Mouse (Mus musculus) hindbrain, embryonic 14.5 days (tissue): ENCODE data around the gene Sertad3. TPM values are rescaled to one million over a fixed set of nuclear protein-coding genes. Genes with fewer than 3 reads are reported as not detected.

ENCODE experiments used
- ATAC-seq: fragments of 200-750 bp; cut with Nextera tagmentation; 2 replicates; pipeline ENCODE4 v1.8.0; 2017; ENCODE audit warnings: moderate number of reproducible peaks, mild to moderate bottlenecking, moderate TSS enrichment, moderate library complexity; ENCODE audit not compliant: low FRiP score
- DNase-seq: peaks from one replicate; pipeline ENCODE4 v3.0.0-alpha.2; 2015; ENCODE audit warnings: low spot score
- H3K27ac ChIP-seq: fragments of 300-500 bp; sonication (generic); 2 replicates; pipeline ENCODE4 v1.5.1; 2014; ENCODE audit warnings: mild to moderate bottlenecking, moderate library complexity
- H3K27me3 ChIP-seq: fragments of 300-500 bp; sonication (generic); 2 replicates; pipeline ENCODE4 v1.6.1; 2014; ENCODE audit warnings: mild to moderate bottlenecking, low read length, mixed read lengths; ENCODE audit not compliant: control insufficient read depth, insufficient read depth
- H3K36me3 ChIP-seq: fragments of 300-500 bp; sonication (generic); replicated peaks from 2 replicates; pipeline ENCODE4 v1.6.1; 2014; ENCODE audit not compliant: control insufficient read depth, insufficient read depth
- H3K4me1 ChIP-seq: fragments of 300-500 bp; sonication (generic); replicated peaks from 2 replicates; pipeline ENCODE4 v1.6.1; 2014; ENCODE audit warnings: antibody characterized with exemption, low read length, mixed read lengths; ENCODE audit not compliant: control insufficient read depth, insufficient read depth
- H3K4me2 ChIP-seq: fragments of 300-500 bp; sonication (generic); replicated peaks from 2 replicates; pipeline ENCODE4 v1.6.1; 2014; ENCODE audit warnings: mild to moderate bottlenecking, moderate library complexity
- H3K4me3 ChIP-seq: fragments of 300-500 bp; sonication (generic); replicated peaks from 2 replicates; pipeline ENCODE4 v1.5.1; 2014; ENCODE audit warnings: mild to moderate bottlenecking, low read length
- H3K9ac ChIP-seq: fragments of 300-500 bp; sonication (generic); 2 replicates; pipeline ENCODE4 v1.6.1; 2014
- H3K9me3 ChIP-seq: fragments of 300-500 bp; sonication (generic); 2 replicates; pipeline ENCODE4 v1.6.1; 2016; ENCODE audit warnings: low read length; ENCODE audit not compliant: control insufficient read depth
- WGBS: fragments of 180-500 bp; shearing (Covaris S2); extraction: QIAGEN DNeasy Blood & Tissue Kit; methylation state at CpG from one replicate; pipeline ENCODE4 v1.1.7; 2014; 5-methylcytosine and 5-hydroxymethylcytosine counted together
- polyA plus RNA-seq: library from polyadenylated mRNA; unstranded; fragments of >200 nt; fragmentation: Nextera tagmentation; extraction: Ambion mirVana; gene quantifications from 2 replicates; pipeline ENCODE4 v1.2.1, GENCODE M21; 2014

Gene Sertad3
- polyA plus RNA-seq, 1 experiment from 2014 or later: 8.4 TPM

GRCm38 (mm10) chr7:27520104-27520503 is 46.5 kb downstream of the Sertad3 start:
- Histone ChIP-seq H3K9me3 (no peaks in the 10 kb centered on the region), H3K4me3 (no peak overlapping the region), H3K27me3 (no peaks in the 10 kb centered on the region), H3K27ac (no peak overlapping the region), H3K36me3 (no peaks in the 10 kb centered on the region), H3K4me2 (no peak overlapping the region), H3K4me1 (no peaks in the 10 kb centered on the region), H3K9ac (no peak overlapping the region)
- ATAC-seq (no peak), DNase-seq (no peak)

DNA sequence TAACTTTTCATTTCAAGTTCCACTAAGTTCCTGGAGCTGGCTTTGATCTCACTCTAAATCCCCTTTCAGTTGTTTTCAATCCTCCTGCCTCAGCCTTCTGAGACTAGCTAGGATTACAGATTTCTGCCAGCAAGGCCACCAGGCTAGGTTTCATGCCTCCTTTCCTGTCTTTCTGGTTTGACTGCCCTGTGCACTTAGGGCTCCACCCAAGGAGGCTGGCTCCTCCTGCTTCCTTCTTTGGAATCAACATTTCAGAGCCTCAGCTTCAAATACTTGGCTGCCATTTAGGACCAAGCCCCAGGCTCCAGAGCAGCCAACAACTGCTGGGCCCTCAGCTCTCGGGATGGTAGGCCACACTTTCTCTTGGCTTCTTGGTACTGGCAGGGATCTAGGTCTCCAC is 47.0 kb downstream of the Sertad3 start:
- H3K27ac ChIP-seq: no peak overlapping the region
- 88% methylated on average over 1 of the region's 1 CpGs for WGBS
- H3K36me3 ChIP-seq: no peaks in the 10 kb centered on the region
- no peak overlapping the region for H3K4me2 ChIP-seq
- ATAC-seq (no peak), DNase-seq (no peak)
- H3K27me3 ChIP-seq: no peaks in the 10 kb centered on the region
- H3K4me3 ChIP-seq: no peak overlapping the region
- H3K4me1 ChIP-seq: no peaks in the 10 kb centered on the region
- no peak overlapping the region for H3K9ac ChIP-seq
- H3K9me3 ChIP-seq: no peaks in the 10 kb centered on the region

GRCm38 (mm10) chr7:27522967-27523366 is 49.4 kb downstream of the Sertad3 start, which contains the start of gene Hipk4:
Gene Hipk4, plus strand, starts transcription at chr7:27523267.
- ATAC-seq: no peak
- no peak within 1 kb of the TSS for H3K27ac ChIP-seq
- WGBS: 68% methylated on average over 5 of the region's 5 CpGs
- H3K36me3 ChIP-seq: no peaks in the 10 kb centered on the region
- H3K9me3 ChIP-seq: no peaks in the 10 kb centered on the region
- no peak for DNase-seq
- no peak within 1 kb of the TSS for H3K4me3 ChIP-seq
- H3K4me1 ChIP-seq: no peaks in the 10 kb centered on the region
- no peaks in the 10 kb centered on the region for H3K27me3 ChIP-seq
- no peak within 1 kb of the TSS for H3K4me2 ChIP-seq
- H3K9ac ChIP-seq: no peak within 1 kb of the TSS

DNA sequence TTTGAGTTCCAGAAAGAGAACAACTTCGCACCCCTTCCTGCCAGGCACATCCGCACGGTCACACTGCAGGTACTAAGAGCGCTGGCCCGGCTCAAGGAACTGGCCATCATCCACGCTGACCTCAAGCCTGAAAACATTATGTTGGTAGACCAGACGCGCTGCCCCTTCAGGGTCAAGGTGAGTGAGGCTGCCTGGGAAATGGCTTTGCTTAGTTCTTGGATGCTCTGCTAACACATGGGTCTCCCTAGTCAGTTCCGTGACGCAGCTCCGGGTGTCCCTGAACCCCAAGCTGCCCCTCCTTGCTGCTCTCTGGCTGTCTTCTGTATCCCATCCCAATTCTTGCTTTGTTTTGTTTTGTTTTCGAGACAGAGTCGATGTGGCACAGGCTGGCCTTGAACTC is 50.2 kb downstream of the Sertad3 start:
- no peaks in the 10 kb centered on the region for H3K36me3 ChIP-seq
- H3K27ac ChIP-seq: no peak overlapping the region
- ATAC-seq (no peak), DNase-seq (no peak)
- H3K27me3 ChIP-seq: no peaks in the 10 kb centered on the region
- H3K4me3 ChIP-seq: no peak overlapping the region
- H3K9me3 ChIP-seq: no peaks in the 10 kb centered on the region
- H3K9ac ChIP-seq: no peak overlapping the region
- H3K4me2 ChIP-seq: no peak overlapping the region
- no peaks in the 10 kb centered on the region for H3K4me1 ChIP-seq
- WGBS: 96% methylated on average over 13 of the region's 13 CpGs

- Histone ChIP-seq H3K27ac (no peak overlapping the region), H3K27me3 (no peaks in the 10 kb centered on the region), H3K9me3 (no peaks in the 10 kb centered on the region), H3K36me3 (peaks cover 14% of the 10 kb centered on the region), H3K4me3 (no peak overlapping the region), H3K4me2 (no peak overlapping the region), H3K4me1 (no peaks in the 10 kb centered on the region), H3K9ac (no peak overlapping the region)
- ATAC-seq (peak; percentile 75), DNase-seq (peak; percentile 94)
- WGBS: 25% methylated on average over 10 of the region's 10 CpGs
Observed at GRCm38 (mm10) chr7:27526039-27526827, 52.7 kb downstream of the Sertad3 start.

Other genes starting within 250 kb of the Sertad3 start
- 6.5 and 8.7 TPM in 2 replicates for gene Itpkc, start 245.1 kb upstream of the Sertad3 start, polyA plus RNA-seq
- 17.4 and 17.8 TPM in 2 replicates for gene Coq8b, start 240.7 kb upstream of the Sertad3 start, polyA plus RNA-seq
- 36.2 and 39.2 TPM in 2 replicates for gene Numbl, start 215.3 kb upstream of the Sertad3 start, polyA plus RNA-seq
- gene Ltbp4, start 136.1 kb upstream of the Sertad3 start, polyA plus RNA-seq: 10.4 TPM in 2 replicates
- gene Shkbp1, start 117.7 kb upstream of the Sertad3 start, polyA plus RNA-seq: 30.6 and 34.6 TPM in 2 replicates
- not detected in 2 replicates for gene Gm20479, start 116.3 kb upstream of the Sertad3 start, polyA plus RNA-seq
- 4.0 and 4.2 TPM in 2 replicates for gene Sptbn4, start 26.1 kb upstream of the Sertad3 start, polyA plus RNA-seq
- 17.7 and 25.4 TPM in 2 replicates for gene Blvrb, start 25.8 kb upstream of the Sertad3 start, polyA plus RNA-seq
- gene Sertad1, start 13.1 kb downstream of the Sertad3 start, polyA plus RNA-seq: 7.9 and 8.9 TPM in 2 replicates
- gene Prx, start 25.6 kb downstream of the Sertad3 start, polyA plus RNA-seq: 0.50 and 0.93 TPM in 2 replicates
- gene Hipk4, start 49.5 kb downstream of the Sertad3 start, polyA plus RNA-seq: 1.2 and 1.5 TPM in 2 replicates
- 156 and 193 TPM in 2 replicates for gene Pld3, start 79.5 kb downstream of the Sertad3 start, polyA plus RNA-seq
- 25.1 and 26.4 TPM in 2 replicates for gene 2310022A10Rik, start 79.5 kb downstream of the Sertad3 start, polyA plus RNA-seq
- 51.1 and 62.7 TPM in 2 replicates for gene Akt2, start 117.8 kb downstream of the Sertad3 start, polyA plus RNA-seq
- 98.6 and 100 TPM in 2 replicates for gene Ttc9b, start 180.1 kb downstream of the Sertad3 start, polyA plus RNA-seq
- gene Map3k10, start 200.8 kb downstream of the Sertad3 start, polyA plus RNA-seq: 23.5 and 27.2 TPM in 2 replicates
- gene Zfp607b, start 215.6 kb downstream of the Sertad3 start, polyA plus RNA-seq: 11.8 and 12.5 TPM in 2 replicates